Mouse (Mus musculus): ENCODE results near the gene Usp16. TPM values are rescaled to one million over a fixed set of nuclear protein-coding genes. Genes with fewer than 3 reads are reported as not detected.

Usp16 gene
- 38.6 and 43.8 TPM in 2 replicates for polyA plus RNA-seq (2015; fragmentation: Nextera tagmentation; extraction: Ambion mirVana)

- peak within 1 kb of the TSS; percentile 92 for H3K4me3 ChIP-seq
- H3K9me3 ChIP-seq: no peaks in the 10 kb centered on the region
- peak within 1 kb of the TSS; percentile 85 for H3K4me2 ChIP-seq
- ATAC-seq (ENCODE audit: borderline replicate concordance, extremely low read depth, low FRiP score, low TSS enrichment): peak; percentile 97
- H3K27ac ChIP-seq: peak within 1 kb of the TSS; percentile 68
- 0 out of 2 replicates have a peak, but pooled peaks cover 2% of the 10 kb centered on the region for H3K36me3 ChIP-seq
- H3K4me1 ChIP-seq: peaks cover 18% of the 10 kb centered on the region
- WGBS: 8% methylated on average over 45 of the region's 45 CpGs
- no peaks in the 10 kb centered on the region for H3K27me3 ChIP-seq
- H3K9ac ChIP-seq: peak within 1 kb of the TSS; percentile 90
These were observed at the start of gene Usp16 for GRCm38 (mm10) chr16:87454419-87455179. TSS of gene Usp16 (plus strand) at chr16:87454703.

DNA sequence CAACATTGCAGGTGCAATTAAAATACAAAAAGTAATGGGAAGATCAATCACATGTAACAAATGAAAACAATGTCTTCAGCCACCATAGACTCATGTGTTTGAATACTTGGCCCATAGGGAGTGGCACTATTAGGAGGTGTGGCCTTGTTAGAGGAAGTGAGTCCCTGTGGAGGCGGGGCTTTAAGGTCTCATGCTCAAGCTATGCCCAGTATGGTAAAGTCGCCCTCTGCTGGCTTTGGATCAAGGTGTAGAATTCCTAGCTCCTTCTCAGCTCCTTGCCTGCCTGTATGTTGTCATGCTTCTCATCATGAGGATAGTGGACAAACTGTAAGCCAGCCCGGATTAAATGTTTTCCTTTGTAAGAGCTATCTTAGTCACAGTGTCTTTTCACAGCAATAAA, 49.5 kb upstream of the Usp16 start:
- WGBS: 81% methylated on average over 3 of the region's 3 CpGs
- Histone ChIP-seq H3K4me1 (no peaks in the 10 kb centered on the region), H3K36me3 (peaks cover 82% of the 10 kb centered on the region), H3K27ac (no peak overlapping the region), H3K9ac (no peak overlapping the region), H3K9me3 (no peaks in the 10 kb centered on the region), H3K4me3 (no peak overlapping the region), H3K4me2 (no peak overlapping the region), H3K27me3 (no peaks in the 10 kb centered on the region)
- no peak for ATAC-seq (ENCODE audit: borderline replicate concordance, extremely low read depth, low FRiP score, low TSS enrichment)

GRCm38 (mm10) chr16:87420662-87421061, 33.8 kb upstream of the Usp16 start:
- H3K4me2 ChIP-seq: no peak overlapping the region

DNA sequence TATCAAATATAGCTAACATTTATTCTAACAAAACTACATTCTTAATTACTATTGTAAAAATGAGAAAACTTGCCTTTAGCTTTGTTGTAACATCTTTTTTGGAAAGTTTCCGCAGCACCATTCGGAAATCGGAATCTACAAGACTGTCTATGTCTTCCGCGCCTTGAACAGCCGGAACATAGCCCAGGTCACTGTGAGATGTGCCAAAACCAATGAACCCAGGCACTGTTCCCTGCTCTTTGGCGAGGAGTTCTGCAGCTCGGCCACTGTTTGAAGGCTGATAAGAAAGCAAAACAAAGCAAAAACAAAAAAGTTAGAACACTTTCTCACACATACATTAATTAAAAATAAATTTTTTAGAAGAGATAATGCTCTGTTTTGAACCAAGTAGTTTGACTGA, 27.0 kb upstream of the Usp16 start:
- Histone ChIP-seq H3K27ac (no peak overlapping the region), H3K4me2 (no peak overlapping the region), H3K27me3 (no peaks in the 10 kb centered on the region), H3K36me3 (peaks cover 44% of the 10 kb centered on the region), H3K4me3 (no peak overlapping the region), H3K4me1 (peaks cover 3% of the 10 kb centered on the region; the same call in 1 of the 2 replicates), H3K9ac (no peak overlapping the region), H3K9me3 (no peaks in the 10 kb centered on the region)
- no peak for ATAC-seq (ENCODE audit: borderline replicate concordance, extremely low read depth, low FRiP score, low TSS enrichment)
- 86% methylated on average over 8 of the region's 8 CpGs for WGBS

More at GRCm38 (mm10) chr16:87420662-87421061, 33.8 kb upstream of the Usp16 start:
- no peaks in the 10 kb centered on the region for H3K27me3 ChIP-seq
- H3K4me3 ChIP-seq: no peak overlapping the region
- no peaks in the 10 kb centered on the region for H3K4me1 ChIP-seq
- 96% methylated on average over 8 of the region's 8 CpGs for WGBS
- no peak overlapping the region for H3K9ac ChIP-seq
- ATAC-seq (ENCODE audit: borderline replicate concordance, extremely low read depth, low FRiP score, low TSS enrichment): no peak
- no peaks in the 10 kb centered on the region for H3K9me3 ChIP-seq
- no peak overlapping the region for H3K27ac ChIP-seq
- H3K36me3 ChIP-seq: peaks cover 94% of the 10 kb centered on the region

GRCm38 (mm10) chr16:87432033-87432814, 22.3 kb upstream of the Usp16 start, which contains the start of gene Ltn1:
TSS of gene Ltn1 (minus strand) at chr16:87432612.
- peak; percentile 99 for ATAC-seq (ENCODE audit: borderline replicate concordance, extremely low read depth, low FRiP score, low TSS enrichment)
- H3K27ac ChIP-seq: peak within 1 kb of the TSS; percentile 64
- under 1% methylated on average over 56 of the region's 56 CpGs for WGBS

DNA sequence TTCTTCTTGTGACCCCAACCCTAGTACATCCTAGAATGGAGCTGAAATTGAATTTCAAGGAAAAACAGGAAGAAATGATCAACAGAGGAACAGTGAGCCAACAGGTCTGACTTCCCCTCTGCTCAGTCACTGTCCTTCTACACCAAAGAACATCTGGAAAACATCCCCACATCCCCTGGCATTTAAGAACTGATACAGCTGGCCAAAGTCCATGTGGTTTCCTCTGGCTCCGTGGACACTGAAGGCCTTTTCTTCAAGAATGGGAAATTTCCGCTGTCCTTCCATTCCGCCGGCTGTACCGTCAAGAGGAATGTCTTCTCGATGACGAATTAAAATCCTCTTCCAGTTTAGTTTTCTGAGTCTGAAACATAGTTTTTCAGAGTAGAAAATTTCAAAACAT, 20.2 kb upstream of the Usp16 start:
- WGBS: 71% methylated on average over 7 of the region's 7 CpGs
- no peak overlapping the region for H3K4me3 ChIP-seq
- no peak for ATAC-seq (ENCODE audit: borderline replicate concordance, extremely low read depth, low FRiP score, low TSS enrichment)
- H3K27me3 ChIP-seq: no peaks in the 10 kb centered on the region
- no peak overlapping the region for H3K4me2 ChIP-seq
- no peaks in the 10 kb centered on the region for H3K36me3 ChIP-seq
- H3K27ac ChIP-seq: no peak overlapping the region
- no peaks in the 10 kb centered on the region for H3K9me3 ChIP-seq
- H3K9ac ChIP-seq: no peak overlapping the region
- H3K4me1 ChIP-seq: peaks cover 3% of the 10 kb centered on the region; the same call in 1 of the 2 replicates

More at GRCm38 (mm10) chr16:87432033-87432814, 22.3 kb upstream of the Usp16 start, which contains the start of gene Ltn1:
- Histone ChIP-seq H3K4me2 (peak within 1 kb of the TSS; percentile 72), H3K9me3 (no peaks in the 10 kb centered on the region), H3K9ac (peak within 1 kb of the TSS; percentile 83), H3K4me3 (peak within 1 kb of the TSS; percentile 77), H3K4me1 (peaks cover 3% of the 10 kb centered on the region; the same call in 1 of the 2 replicates), H3K36me3 (no peaks in the 10 kb centered on the region), H3K27me3 (no peaks in the 10 kb centered on the region)

- no peak overlapping the region for H3K9ac ChIP-seq
- H3K4me1 ChIP-seq: peaks cover 9% of the 10 kb centered on the region; the same call in 1 of the 2 replicates
- H3K36me3 ChIP-seq: no peaks in the 10 kb centered on the region
- WGBS: 71% methylated on average over 6 of the region's 6 CpGs
- ATAC-seq (ENCODE audit: borderline replicate concordance, extremely low read depth, low FRiP score, low TSS enrichment): no peak
- H3K27ac ChIP-seq: no peak overlapping the region
- H3K27me3 ChIP-seq: no peaks in the 10 kb centered on the region
- H3K4me3 ChIP-seq: no peak overlapping the region
- no peaks in the 10 kb centered on the region for H3K9me3 ChIP-seq
- no peak overlapping the region for H3K4me2 ChIP-seq
These were observed 19.6 kb upstream of the Usp16 start for GRCm38 (mm10) chr16:87434946-87435345.

DNA sequence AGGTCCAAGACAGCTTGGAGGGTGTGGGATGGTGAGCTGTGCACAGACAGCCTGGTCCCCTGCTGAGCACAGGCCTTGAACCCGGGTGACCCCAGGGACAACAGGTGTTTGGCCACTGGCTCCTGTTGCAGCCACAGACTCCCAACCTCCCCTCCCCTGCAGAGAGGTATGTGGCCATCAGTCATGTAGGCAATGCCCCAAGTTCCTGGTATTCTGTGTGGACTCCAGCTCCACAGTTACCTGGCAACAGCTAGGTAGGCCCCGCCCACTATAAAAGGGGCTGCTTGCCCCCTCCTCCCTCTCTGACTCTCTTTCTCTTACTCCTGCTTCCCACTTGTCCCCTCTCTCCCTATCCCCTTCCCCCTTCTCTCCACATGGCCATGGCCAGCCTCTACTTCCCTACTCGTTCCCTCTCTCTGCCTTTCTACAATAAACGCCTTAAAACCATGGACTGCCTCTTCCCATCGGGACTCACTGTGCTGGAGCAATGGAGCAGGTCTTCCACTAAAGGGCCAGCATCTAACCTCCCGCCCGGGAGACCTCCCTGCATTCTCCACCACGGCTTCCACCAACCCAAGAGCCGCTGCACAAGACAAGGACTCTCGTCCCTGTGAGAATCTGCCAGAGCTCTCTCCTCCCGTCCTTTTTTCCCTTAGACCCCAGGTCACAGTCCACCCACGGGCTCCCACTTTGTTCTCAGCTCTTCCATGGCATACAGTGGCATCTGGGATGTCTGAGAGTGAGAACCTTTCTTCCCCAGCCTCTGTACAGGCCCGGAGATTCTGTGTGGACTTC, 18.9 kb upstream of the Usp16 start:
- ATAC-seq (ENCODE audit: borderline replicate concordance, extremely low read depth, low FRiP score, low TSS enrichment): no peak
- no peak overlapping the region for H3K4me3 ChIP-seq
- H3K4me1 ChIP-seq: peaks cover 9% of the 10 kb centered on the region; the same call in 1 of the 2 replicates
- 78% methylated on average over 13 of the region's 13 CpGs for WGBS
- no peaks in the 10 kb centered on the region for H3K27me3 ChIP-seq
- no peaks in the 10 kb centered on the region for H3K9me3 ChIP-seq
- H3K9ac ChIP-seq: no peak overlapping the region
- no peaks in the 10 kb centered on the region for H3K36me3 ChIP-seq
- H3K4me2 ChIP-seq: no peak overlapping the region
- H3K27ac ChIP-seq: no peak overlapping the region

- no peak for ATAC-seq (ENCODE audit: borderline replicate concordance, extremely low read depth, low FRiP score, low TSS enrichment)
- 93% methylated on average over 21 of the region's 21 CpGs for WGBS
- Histone ChIP-seq H3K27me3 (no peaks in the 10 kb centered on the region), H3K4me3 (no peak overlapping the region), H3K4me2 (no peak overlapping the region), H3K36me3 (no peaks in the 10 kb centered on the region), H3K4me1 (peaks cover 18% of the 10 kb centered on the region; the same call in 1 of the 2 replicates), H3K27ac (no peak overlapping the region), H3K9me3 (no peaks in the 10 kb centered on the region), H3K9ac (no peak overlapping the region)
These were observed 17.4 kb upstream of the Usp16 start for GRCm38 (mm10) chr16:87437096-87437495.

DNA sequence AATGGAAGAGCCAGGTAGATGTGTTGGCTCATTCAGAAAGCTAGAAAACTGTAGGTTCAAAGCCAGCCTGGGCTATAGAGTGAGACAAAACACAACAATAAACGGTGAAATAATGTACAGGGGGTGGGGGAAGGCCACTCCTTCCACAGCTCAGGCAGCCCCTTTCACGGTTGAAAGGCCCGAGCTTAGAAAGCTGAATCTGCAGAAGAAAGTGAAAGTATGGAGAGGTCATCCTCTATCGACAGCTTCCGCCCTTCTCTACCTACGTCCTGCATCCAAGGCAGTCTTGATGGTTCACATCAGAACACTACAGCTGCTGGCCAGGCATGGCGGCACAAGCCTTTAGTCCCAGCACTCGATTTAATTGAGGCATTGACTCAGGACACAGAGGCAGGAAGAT, 15.8 kb upstream of the Usp16 start:
- H3K36me3 ChIP-seq: no peaks in the 10 kb centered on the region
- no peak for ATAC-seq (ENCODE audit: borderline replicate concordance, extremely low read depth, low FRiP score, low TSS enrichment)
- H3K9ac ChIP-seq: no peak overlapping the region
- H3K27ac ChIP-seq: no peak overlapping the region
- no peaks in the 10 kb centered on the region for H3K27me3 ChIP-seq
- WGBS: 91% methylated on average over 8 of the region's 8 CpGs
- H3K4me3 ChIP-seq: no peak overlapping the region
- H3K4me2 ChIP-seq: no peak overlapping the region
- H3K4me1 ChIP-seq: peaks cover 27% of the 10 kb centered on the region; the same call in 1 of the 2 replicates
- H3K9me3 ChIP-seq: no peaks in the 10 kb centered on the region

DNA sequence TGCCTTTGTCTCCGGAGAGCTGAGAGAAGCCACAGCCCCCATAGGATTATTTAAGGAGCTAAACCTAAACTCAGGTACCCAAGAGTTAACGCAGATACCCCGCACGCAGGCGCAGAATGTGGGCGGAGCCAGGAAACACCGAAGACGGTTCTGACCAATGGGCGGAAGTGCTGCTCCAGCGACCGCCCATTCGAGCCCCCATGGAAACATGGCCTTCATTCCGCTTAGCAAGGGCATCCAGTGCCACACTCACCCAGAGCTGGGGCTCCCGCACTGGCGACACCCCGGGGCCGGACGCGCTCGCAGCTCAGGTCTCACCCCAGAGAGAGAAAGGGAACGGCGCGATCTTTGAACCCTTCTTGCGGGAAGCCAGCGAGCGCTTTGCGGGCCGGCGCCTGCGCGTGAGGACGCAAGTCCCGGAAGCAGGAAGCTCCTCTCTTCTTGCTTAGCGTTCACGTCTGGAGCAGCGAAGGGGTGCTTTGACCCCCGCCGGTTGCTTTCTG, 14.3 kb upstream of the Usp16 start, which contains the start of gene Rwdd2b:
Gene Rwdd2b, minus strand, starts transcription at position 390 of the 503 bp plus-strand sequence.
- Histone ChIP-seq H3K4me1 (peaks cover 27% of the 10 kb centered on the region; the same call in 1 of the 2 replicates), H3K27me3 (no peaks in the 10 kb centered on the region), H3K27ac (peak within 1 kb of the TSS; percentile 91), H3K36me3 (no peaks in the 10 kb centered on the region), H3K9me3 (no peaks in the 10 kb centered on the region), H3K4me2 (peak within 1 kb of the TSS; percentile 62), H3K9ac (peak within 1 kb of the TSS; percentile 91), H3K4me3 (peak within 1 kb of the TSS; percentile 88)
- WGBS: under 1% methylated on average over 38 of the region's 38 CpGs
- peak; percentile 93 for ATAC-seq (ENCODE audit: borderline replicate concordance, extremely low read depth, low FRiP score, low TSS enrichment)

Measured in lung, embryonic 15.5 days (tissue).